In genomic region chr15:83268428-83268827, GRCm38 (mm10) we compare ENCODE assay signal across 10 mouse cellular contexts. TPM values are rescaled to one million over a fixed set of nuclear protein-coding genes. Genes with fewer than 3 reads are reported as not detected.
A peak's percentile ranks its signal among the peaks of the same experiment; 100 is the strongest.
DNase-seq lines count a peak whose midpoint lies in the region; ATAC-seq and TF ChIP-seq lines count a peak whose summit lies in the region.
"Not testable (repeated sequence)": the region's sequence is repeated elsewhere in the genome, so short reads cannot be mapped to it uniquely, and the experiment has no call there.
"Had no signal": no experiment of that assay in that cellular context is flagged by ENCODE, and none has a peak within 500 bp of the region (broad histone marks: within the 10 kb centered on the region; RNA-seq: fewer than 3 reads in every experiment).

No protein-coding gene starts in this region.

- 37% methylated on average over 7 of the region's 7 CpGs for WGBS in heart, embryonic 12.5 days
- WGBS in kidney, embryonic 16.5 days = 44% methylated on average over 7 of the region's 7 CpGs
- WGBS in lung, postnatal 0 days = 25% methylated on average over 6 of the region's 7 CpGs

- intact Hi-C loops in heart, postnatal 36 days (cut with DNase I) = not testable (repeated sequence)

- H3K4me3 ChIP-seq in heart, embryonic 12.5 days; kidney, embryonic 16.5 days (ENCODE audit: low read length); lung, postnatal 0 days (ENCODE audit: low read depth, low read length): not testable (repeated sequence)

- not testable (repeated sequence) for H3K36me3 ChIP-seq in heart, embryonic 12.5 days; kidney, embryonic 16.5 days (ENCODE audit: insufficient read depth, low read length); lung, postnatal 0 days (ENCODE audit: insufficient read depth, low read length)

- ATAC-seq in heart, embryonic 12.5 days (ENCODE audit: insufficient number of reproducible peaks, low FRiP score); kidney, embryonic 16.5 days (ENCODE audit: low FRiP score, low TSS enrichment); lung, postnatal 0 days: not testable (repeated sequence)

- not testable (repeated sequence) for H3K27me3 ChIP-seq in heart, embryonic 12.5 days (replicated peaks); kidney, embryonic 16.5 days (ENCODE audit: insufficient read depth, low read length); lung, postnatal 0 days (replicated peaks; ENCODE audit: insufficient read depth, low read length)

- H3K27ac ChIP-seq in heart, embryonic 12.5 days (ENCODE audit: poor library complexity, severe bottlenecking); kidney, embryonic 16.5 days (ENCODE audit: low read length); lung, postnatal 0 days (ENCODE audit: low read length): not testable (repeated sequence)

- TF ChIP-seq CTCF in lung, postnatal 0 days (IDR thresholded peaks at IDR 0.05) = not testable (repeated sequence)

- not testable (repeated sequence) for H3K4me1 ChIP-seq in heart, embryonic 12.5 days (replicated peaks); kidney, embryonic 16.5 days (ENCODE audit: insufficient read depth, low read length); lung, postnatal 0 days (ENCODE audit: insufficient read depth, low read depth, low read length)

- H3K9ac ChIP-seq in heart, embryonic 12.5 days; kidney, embryonic 16.5 days (replicated peaks; ENCODE audit: low read length); lung, postnatal 0 days (replicated peaks; ENCODE audit: low read depth): not testable (repeated sequence)

- TF ChIP-seq EP300 in lung, postnatal 0 days (IDR thresholded peaks at IDR 0.05) = not testable (repeated sequence)

- H3K9me3 ChIP-seq in heart, embryonic 12.5 days (replicated peaks); kidney, embryonic 16.5 days (ENCODE audit: low read length); lung, postnatal 0 days (ENCODE audit: low read length): not testable (repeated sequence)

- H3K4me2 ChIP-seq in heart, embryonic 12.5 days = peak overlapping the region; percentile 36; the same call in 1 of the 2 replicates
- H3K4me2 ChIP-seq in kidney, embryonic 16.5 days (replicated peaks; ENCODE audit: low read depth, low read length) = 0 out of 2 replicates have a peak overlapping the region, but pooled peaks have one; percentile 23
- H3K4me2 ChIP-seq in lung, postnatal 0 days (replicated peaks; ENCODE audit: low read depth, low read length) = not testable (repeated sequence)

- DNase-seq in adrenal gland, adult (ENCODE audit: inconsistent age in 2 of 2, low spot score in 1 of 2) = peak; percentile 39 to 58
- DNase-seq in gastrocnemius, adult 8-10 months (ENCODE audit: low spot score in 2 of 2) = peak; percentile 19 to 29
- DNase-seq in heart, postnatal 36 days = peak; percentile 39 to 46
- DNase-seq in lung, postnatal 0 days (ENCODE audit: low spot score) = peak; percentile 7
- DNase-seq in ovary, postnatal 36 days (ENCODE audit: low spot score) = peak; percentile 56

RNA-seq across cellular contexts. Expression of gene A4galt, which starts 16.9 kb away (rescaled TPM):
- total RNA-seq in gastrocnemius, adult 8-10 months (2022) = 1 to 10 TPM; 1.0 to 2.3 (median 2.0) TPM
- polyA plus RNA-seq in heart, embryonic 12.5 days (2016; fragmentation: Nextera tagmentation; extraction: Ambion mirVana) = 0.18 TPM in 2 replicates
- total RNA-seq in heart, postnatal 36 days (2021) = 1 to 10 TPM; 3.4 to 8.3 TPM
- 22.9 and 26.8 TPM in 2 replicates for polyA plus RNA-seq in kidney, embryonic 16.5 days (2015; fragmentation: Nextera tagmentation; extraction: Ambion mirVana)
- polyA plus RNA-seq in lung, postnatal 0 days (2015; fragmentation: Nextera tagmentation; extraction: Ambion mirVana) = 15.2 and 16.0 TPM in 2 replicates
- total RNA-seq: hematopoietic stem cell, adult 5-6 weeks had no signal
- polyA plus RNA-seq: activated CD4-positive, CD25-positive, alpha-beta regulatory T cell, adult 4 months; limb, embryonic 10.5 days had no signal

Comparison
In these comparisons a context has a peak if more than half of its experiments do, and no peak if none do; other contexts are left out.
1. RNA of gene A4galt, which starts 16.9 kb away (polyA plus RNA-seq): 22.9 to 26.8 TPM in kidney, embryonic 16.5 days and 15.2 to 16.0 TPM in lung, postnatal 0 days; 0.18 TPM in heart, embryonic 12.5 days; every median in the first group is over 10 times any median in the second.
2. Peak in every context shown above with its lines, with median percentiles within 50 percentile points of each other: DNase-seq.